Mouse (Mus musculus) kidney, adult 2 months (tissue): ENCODE data around the gene Ugt1a9.
"Not testable (repeated sequence)": the region's sequence is repeated elsewhere in the genome, so short reads cannot be mapped to it uniquely, and the experiment has no call there.

ENCODE experiments used
- CTCF ChIP-seq: fragments of 200-500 bp; conservative IDR thresholded peaks from 2 replicates; pipeline ENCODE4 v1.5.1; 2011; ENCODE audit warnings: low read depth, mild to moderate bottlenecking, control low read depth, low read length, moderate library complexity, mixed read lengths; ENCODE audit not compliant: insufficient read depth, insufficient read length
- POLR2A ChIP-seq: fragments of 200-500 bp; IDR thresholded peaks from one replicate; pipeline ENCODE4 v1.6.1; 2011; ENCODE audit warnings: low read depth, low read length, control low read depth

DNA sequence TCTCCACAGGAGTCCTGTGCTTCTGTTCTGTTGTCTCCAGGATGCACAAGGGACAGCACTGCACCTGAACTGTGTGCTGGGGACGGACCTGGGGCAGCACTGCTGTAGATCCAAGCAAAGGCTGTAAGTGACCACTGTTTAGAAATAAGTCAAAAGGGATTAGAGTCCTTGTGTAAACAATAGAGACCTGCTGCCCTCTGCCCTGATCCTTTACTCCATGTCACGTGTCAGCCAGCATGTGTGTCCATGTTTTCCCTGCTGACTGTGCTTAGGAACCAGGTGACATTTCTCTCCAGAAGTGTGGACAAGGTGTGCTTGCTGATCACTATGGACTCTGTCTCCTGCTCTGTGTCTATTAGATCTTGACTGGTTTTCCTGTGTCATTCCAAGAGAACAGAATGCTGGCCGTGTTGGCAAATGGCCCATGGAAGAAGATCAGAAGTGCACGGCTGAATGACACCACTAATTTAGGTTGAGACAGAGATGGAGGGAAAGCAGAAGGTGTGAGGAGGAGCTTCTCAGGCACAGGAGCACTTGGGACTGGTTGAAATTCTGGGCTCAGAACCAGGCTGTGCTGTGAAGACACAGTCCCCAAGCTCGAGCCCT is 25.7 kb upstream of the Ugt1a9 start:
- not testable (repeated sequence) for TF ChIP-seq POLR2A, CTCF
